Mouse (Mus musculus): ENCODE data around the gene Wfikkn1.

- TF ChIP-seq CTCF (IDR thresholded peaks at IDR 0.05; ENCODE audit: extremely low read depth, insufficient read depth, low read length) (no peak), POLR2A (IDR thresholded peaks at IDR 0.05; ENCODE audit: extremely low read depth, insufficient read depth, low read length) (no peak)
Observed at GRCm38 (mm10) chr17:25867836-25868600, 12.6 kb downstream of the Wfikkn1 start.

Data from cortical plate, adult 2 months (tissue).